Mouse (Mus musculus) midbrain, postnatal 0 days (tissue): ENCODE results near the gene Crim1. TPM values are rescaled to one million over a fixed set of nuclear protein-coding genes. Genes with fewer than 3 reads are reported as not detected.

Experiments
- ATAC-seq: fragments of 200-750 bp; cut with Nextera tagmentation; 2 replicates; pipeline ENCODE4 v1.8.0; 2017; ENCODE audit warnings: moderate number of reproducible peaks, mild to moderate bottlenecking, moderate TSS enrichment, moderate library complexity; ENCODE audit not compliant: low FRiP score
- DNase-seq: peaks from one replicate; pipeline ENCODE4 v3.0.0-alpha.2; 2015; ENCODE audit warnings: low spot score
- H3K27ac ChIP-seq: fragments of 300-500 bp; sonication (generic); 2 replicates; pipeline ENCODE4 v1.5.1; 2014; ENCODE audit warnings: low read depth, mild to moderate bottlenecking, low read length, mixed read lengths
- H3K27me3 ChIP-seq: fragments of 300-500 bp; sonication (generic); 2 replicates; pipeline ENCODE4 v1.6.1; 2014; ENCODE audit warnings: low read length, control low read depth, mixed read lengths; ENCODE audit not compliant: insufficient read depth
- H3K36me3 ChIP-seq: fragments of 300-500 bp; sonication (generic); 2 replicates; pipeline ENCODE4 v1.6.1; 2014; ENCODE audit warnings: low read length, control low read depth, mixed read lengths; ENCODE audit not compliant: insufficient read depth
- H3K4me1 ChIP-seq: fragments of 300-500 bp; sonication (generic); 2 replicates; pipeline ENCODE4 v1.6.1; 2014; ENCODE audit warnings: mild to moderate bottlenecking, control low read depth, antibody characterized with exemption, low read length, mixed read lengths; ENCODE audit not compliant: insufficient read depth
- H3K4me2 ChIP-seq: fragments of 300-500 bp; sonication (generic); 2 replicates; pipeline ENCODE4 v1.6.1; 2014; ENCODE audit warnings: low read depth, mild to moderate bottlenecking, low read length, mixed read lengths; ENCODE audit not compliant: poor library complexity, severe bottlenecking
- H3K4me3 ChIP-seq: fragments of 300-500 bp; sonication (generic); 2 replicates; pipeline ENCODE4 v1.5.1; 2014; ENCODE audit warnings: low read depth, mild to moderate bottlenecking, low read length, moderate library complexity
- H3K9ac ChIP-seq: fragments of 300-500 bp; sonication (generic); replicated peaks from 2 replicates; pipeline ENCODE4 v1.6.1; 2014; ENCODE audit warnings: mild to moderate bottlenecking, low read length, moderate library complexity, mixed read lengths; ENCODE audit not compliant: poor library complexity, severe bottlenecking
- H3K9me3 ChIP-seq: fragments of 300-500 bp; sonication (generic); 2 replicates; pipeline ENCODE4 v1.6.1; 2016; ENCODE audit warnings: low read length, control low read depth
- CTCF ChIP-seq: IDR thresholded peaks from 2 replicates; pipeline ENCODE4 v1.5.1; 2016; ENCODE audit warnings: antibody characterized with exemption, mild to moderate bottlenecking
- WGBS: fragments of 180-500 bp; shearing (Covaris S2); extraction: QIAGEN DNeasy Blood & Tissue Kit; methylation state at CpG from one replicate; pipeline ENCODE4 v1.1.7; 2014; 5-methylcytosine and 5-hydroxymethylcytosine counted together
- polyA plus RNA-seq: library from polyadenylated mRNA; unstranded; fragments of >200 nt; fragmentation: Nextera tagmentation; extraction: Ambion mirVana; gene quantifications from 2 replicates; pipeline ENCODE4 v1.2.1, GENCODE M21; 2015
- total RNA-seq: library from RNA; depleted of rRNA; stranded (reverse); fragments of >200 nt; gene quantifications from 2 replicates; pipeline ENCODE4 v1.2.3, GENCODE M21; 2014

The Crim1 gene
- total and polyA plus RNA-seq, 2 experiments from 2014 or later, result 16.5 to 119 TPM

DNA sequence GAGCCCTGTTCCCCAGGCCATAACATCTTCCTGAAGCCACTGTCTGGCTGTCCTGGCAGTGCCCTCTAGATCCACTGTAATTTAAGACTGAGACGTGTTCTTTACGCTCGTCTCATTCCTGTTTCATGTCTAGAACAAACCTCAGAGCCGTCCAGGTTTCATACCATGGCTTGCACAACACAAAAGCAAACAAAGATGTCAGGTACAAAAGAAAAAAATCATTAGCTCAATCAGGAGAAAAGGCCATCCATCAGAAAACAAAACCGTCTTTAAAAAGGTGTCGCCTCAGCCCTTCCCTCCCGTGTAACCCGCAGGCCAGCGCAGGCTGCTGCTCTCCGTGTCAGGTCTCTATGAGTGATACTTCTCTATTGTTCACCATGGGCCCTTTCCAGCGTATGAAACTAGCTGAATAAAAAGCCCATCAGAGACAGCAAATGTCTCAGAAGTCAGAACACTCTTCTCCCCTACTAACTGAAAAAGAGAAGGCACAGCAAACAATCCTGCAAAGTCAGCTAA, 179.7 kb downstream of the Crim1 start:
- no peak for TF ChIP-seq CTCF

DNA sequence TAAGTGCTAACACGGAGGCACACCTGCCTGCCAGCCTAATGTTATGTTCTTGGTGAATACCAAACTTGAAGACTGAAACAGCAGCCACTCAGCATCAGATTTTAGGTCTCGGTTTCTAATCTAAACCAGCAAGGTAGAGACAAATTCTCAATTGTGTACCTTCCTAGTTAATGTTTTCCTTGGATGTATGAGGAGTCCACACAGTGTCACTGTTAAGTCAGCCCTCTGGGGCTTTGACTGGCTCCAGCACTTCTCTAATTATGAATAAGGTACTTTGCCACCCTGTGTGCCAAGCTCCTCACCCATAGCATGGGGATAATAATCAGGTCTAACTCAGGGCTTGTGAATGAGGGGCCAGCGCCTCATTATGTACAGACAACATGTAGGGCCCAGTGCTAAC, 182.3 kb downstream of the Crim1 start:
- ATAC-seq (no peak), DNase-seq (no peak)
- Histone ChIP-seq H3K4me2 (no peak overlapping the region), H3K4me1 (no peaks in the 10 kb centered on the region), H3K27ac (no peak overlapping the region), H3K27me3 (no peaks in the 10 kb centered on the region), H3K36me3 (peaks cover 3% of the 10 kb centered on the region; the same call in 1 of the 2 replicates), H3K9me3 (no peaks in the 10 kb centered on the region), H3K4me3 (no peak overlapping the region), H3K9ac (no peak overlapping the region)
- TF ChIP-seq CTCF, result no peak
- WGBS, result 97% methylated on average over 3 of the region's 3 CpGs

More for the DNA sequence above, 179.7 kb downstream of the Crim1 start:
- no peaks in the 10 kb centered on the region for H3K9me3 ChIP-seq
- H3K4me3 ChIP-seq, result no peak overlapping the region
- DNase-seq (no peak), ATAC-seq (no peak)
- H3K27me3 ChIP-seq, result no peaks in the 10 kb centered on the region
- no peaks in the 10 kb centered on the region for H3K4me1 ChIP-seq
- H3K27ac ChIP-seq, result no peak overlapping the region
- no peak overlapping the region for H3K4me2 ChIP-seq
- 84% methylated on average over 11 of the region's 11 CpGs for WGBS
- H3K36me3 ChIP-seq, result peaks cover 3% of the 10 kb centered on the region; the same call in 1 of the 2 replicates
- no peak overlapping the region for H3K9ac ChIP-seq

DNA sequence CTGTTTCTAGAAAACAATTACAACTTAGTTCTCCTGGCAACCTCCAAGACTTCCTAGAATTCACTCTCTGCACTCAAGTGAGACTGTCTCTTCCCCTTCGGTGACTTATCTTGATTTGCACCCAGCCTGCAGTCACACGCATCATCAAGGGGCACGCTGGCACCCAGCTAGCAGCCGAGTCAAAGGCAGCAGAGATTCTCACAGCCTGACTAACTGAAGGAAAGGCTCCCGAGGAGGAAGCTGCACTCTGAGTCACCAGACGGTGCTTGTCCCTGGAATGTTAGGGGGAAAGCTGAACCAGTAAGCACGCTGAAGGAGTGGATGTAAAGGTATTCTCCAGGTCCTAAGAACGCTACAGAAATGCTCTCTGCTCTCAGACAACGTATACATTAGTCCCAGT, 187.6 kb downstream of the Crim1 start:
- no peaks in the 10 kb centered on the region for H3K36me3 ChIP-seq
- DNase-seq (no peak), ATAC-seq (no peak)
- H3K9ac ChIP-seq, result no peak overlapping the region
- no peaks in the 10 kb centered on the region for H3K9me3 ChIP-seq
- WGBS, result 87% methylated on average over 9 of the region's 9 CpGs
- TF ChIP-seq CTCF, result no peak
- no peaks in the 10 kb centered on the region for H3K4me1 ChIP-seq
- H3K27me3 ChIP-seq, result no peaks in the 10 kb centered on the region
- no peak overlapping the region for H3K4me3 ChIP-seq
- H3K27ac ChIP-seq, result no peak overlapping the region
- H3K4me2 ChIP-seq, result no peak overlapping the region

GRCm38 (mm10) chr17:78388101-78388847, 188.2 kb downstream of the Crim1 start:
- no peak overlapping the region for H3K9ac ChIP-seq
- H3K36me3 ChIP-seq, result no peaks in the 10 kb centered on the region
- no peak for ATAC-seq
- H3K9me3 ChIP-seq, result no peaks in the 10 kb centered on the region
- TF ChIP-seq CTCF, result no peak
- no peak overlapping the region for H3K4me3 ChIP-seq
- DNase-seq, result no peak
- H3K27ac ChIP-seq, result no peak overlapping the region
- no peaks in the 10 kb centered on the region for H3K27me3 ChIP-seq
- H3K4me2 ChIP-seq, result no peak overlapping the region
- 86% methylated on average over 9 of the region's 9 CpGs for WGBS
- no peaks in the 10 kb centered on the region for H3K4me1 ChIP-seq

DNA sequence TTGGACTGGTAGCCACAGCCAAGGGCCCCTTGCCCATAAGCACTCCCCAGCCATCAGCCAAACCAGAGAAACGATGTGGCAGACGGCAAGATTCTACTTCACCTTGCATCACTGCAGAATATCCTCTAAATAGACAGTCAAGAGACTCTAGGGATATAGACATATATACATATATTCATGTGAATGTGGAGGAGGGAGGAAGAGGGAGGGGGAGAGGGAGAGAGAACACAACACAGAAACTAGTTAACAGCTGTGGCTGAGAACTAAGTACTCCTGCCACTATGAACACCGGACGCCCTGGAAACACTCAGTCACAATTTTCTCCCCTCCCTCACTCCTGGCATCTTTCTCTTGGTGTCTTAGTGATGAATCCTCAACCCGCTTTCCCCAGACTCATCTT, 189.5 kb downstream of the Crim1 start:
- H3K27ac ChIP-seq, result no peak overlapping the region
- H3K9ac ChIP-seq, result no peak overlapping the region
- H3K36me3 ChIP-seq, result no peaks in the 10 kb centered on the region
- TF ChIP-seq CTCF, result no peak
- no peak for DNase-seq
- no peak for ATAC-seq
- no peaks in the 10 kb centered on the region for H3K27me3 ChIP-seq
- H3K4me2 ChIP-seq, result no peak overlapping the region
- no peaks in the 10 kb centered on the region for H3K4me1 ChIP-seq
- H3K4me3 ChIP-seq, result no peak overlapping the region
- 92% methylated on average over 5 of the region's 5 CpGs for WGBS
- no peaks in the 10 kb centered on the region for H3K9me3 ChIP-seq

- 81% methylated on average over 9 of the region's 9 CpGs for WGBS
- no peak overlapping the region for H3K9ac ChIP-seq
Measured at GRCm38 (mm10) chr17:78392401-78393087, 192.5 kb downstream of the Crim1 start.

More at GRCm38 (mm10) chr17:78392401-78393087, 192.5 kb downstream of the Crim1 start:
- Histone ChIP-seq H3K27me3 (no peaks in the 10 kb centered on the region), H3K4me1 (no peaks in the 10 kb centered on the region), H3K27ac (no peak overlapping the region), H3K36me3 (no peaks in the 10 kb centered on the region), H3K4me2 (no peak overlapping the region), H3K4me3 (no peak overlapping the region), H3K9me3 (no peaks in the 10 kb centered on the region)
- no peak for TF ChIP-seq CTCF
- no peak for ATAC-seq
- DNase-seq, result no peak
